Mouse (Mus musculus) gastrocnemius, adult 18-20 months (tissue): Measurements from ENCODE around the gene Tll2. TPM values are rescaled to one million over a fixed set of nuclear protein-coding genes. Genes with fewer than 3 reads are reported as not detected.

Experiments used
- DNase-seq: peaks from one replicate; pipeline ENCODE4 v3.0.0; 2021; ENCODE audit warnings: low spot score
- long read RNA-seq, 2 experiments: library from polyadenylated mRNA; stranded (forward); transcript quantifications; one replicate each; pipeline ENCODE4 v2.0.0; 2021
- total RNA-seq, 2 experiments: library from RNA; stranded (reverse); gene quantifications; 2 replicates each; pipeline ENCODE4 v1.2.3; 2021

Gene Tll2
- under 1 TPM; 0.07 TPM for total RNA-seq
- long read RNA-seq, experiment 1, result 0 reads
- long read RNA-seq, experiment 2, result 0 reads

- peak; percentile 34 for DNase-seq
Observed at GRCm38 (mm10) chr19:41206811-41207344, at the start of gene Tll2. Gene Tll2 (minus strand): TSS chr19:41206835.

- no peak for DNase-seq
Observed at GRCm38 (mm10) chr19:41254584-41254983, 47.9 kb upstream of the Tll2 start.

- no peak for DNase-seq
Observed at GRCm38 (mm10) chr19:41248968-41249367, 42.3 kb upstream of the Tll2 start.

GRCm38 (mm10) chr19:41248271-41248670, 41.6 kb upstream of the Tll2 start:
- no peak for DNase-seq

- DNase-seq, result no peak
Observed at GRCm38 (mm10) chr19:41246271-41246670, 39.6 kb upstream of the Tll2 start.

GRCm38 (mm10) chr19:41244581-41244980, 37.9 kb upstream of the Tll2 start:
- peak; percentile 50 for DNase-seq

- no peak for DNase-seq
Observed at GRCm38 (mm10) chr19:41241997-41242396, 35.4 kb upstream of the Tll2 start.

- no peak for DNase-seq
Observed at GRCm38 (mm10) chr19:41233698-41234097, 27.1 kb upstream of the Tll2 start.

GRCm38 (mm10) chr19:41208326-41208725, 1.7 kb upstream of the Tll2 start:
- no peak for DNase-seq

GRCm38 (mm10) chr19:41206041-41206810, 409 bp downstream of the Tll2 start:
- no peak for DNase-seq

- DNase-seq, result peak; percentile 9
Observed at GRCm38 (mm10) chr19:41204159-41205081, 2.2 kb downstream of the Tll2 start.

- DNase-seq, result no peak
Observed at GRCm38 (mm10) chr19:41197606-41198005, 9.0 kb downstream of the Tll2 start.

- DNase-seq, result no peak
Observed at GRCm38 (mm10) chr19:41193379-41193778, 13.3 kb downstream of the Tll2 start.

- DNase-seq, result no peak
Observed at GRCm38 (mm10) chr19:41192953-41193352, 13.7 kb downstream of the Tll2 start.

- DNase-seq, result no peak
Observed at GRCm38 (mm10) chr19:41191724-41192123, 14.9 kb downstream of the Tll2 start.

GRCm38 (mm10) chr19:41190876-41191434, 15.7 kb downstream of the Tll2 start:
- no peak for DNase-seq

GRCm38 (mm10) chr19:41177331-41177730, 29.3 kb downstream of the Tll2 start:
- no peak for DNase-seq

- DNase-seq, result no peak
Observed at GRCm38 (mm10) chr19:41176881-41177280, 29.8 kb downstream of the Tll2 start.

- DNase-seq, result no peak
Observed at GRCm38 (mm10) chr19:41165914-41166235, 40.8 kb downstream of the Tll2 start.

GRCm38 (mm10) chr19:41165144-41165913, 41.3 kb downstream of the Tll2 start:
- DNase-seq, result no peak

GRCm38 (mm10) chr19:41164447-41165095, 42.1 kb downstream of the Tll2 start:
- DNase-seq, result no peak
